Mouse (Mus musculus) heart, embryonic 11.5 days (tissue): ENCODE measurements around the gene Eif2s2. TPM values are rescaled to one million over a fixed set of nuclear protein-coding genes. Genes with fewer than 3 reads are reported as not detected.

Experiments
- ATAC-seq: fragments of 200-750 bp; cut with Nextera tagmentation; replicated peaks from 2 replicates; pipeline ENCODE4 v1.8.0; 2017; ENCODE audit warnings: moderate library complexity; ENCODE audit not compliant: insufficient number of reproducible peaks, low FRiP score, low TSS enrichment
- H3K27ac ChIP-seq: fragments of 300-500 bp; sonication (generic); 2 replicates; pipeline ENCODE4 v1.5.1; 2014; ENCODE audit warnings: mild to moderate bottlenecking, low read depth, low read length
- H3K27me3 ChIP-seq: fragments of 300-500 bp; sonication (generic); 2 replicates; pipeline ENCODE4 v1.6.1; 2014; ENCODE audit warnings: mild to moderate bottlenecking, low read length, mixed read lengths; ENCODE audit not compliant: control insufficient read depth, insufficient read depth
- H3K36me3 ChIP-seq: fragments of 300-500 bp; sonication (generic); 2 replicates; pipeline ENCODE4 v1.6.1; 2014; ENCODE audit warnings: mild to moderate bottlenecking, low read length, moderate library complexity, mixed read lengths; ENCODE audit not compliant: control insufficient read depth, insufficient read depth
- H3K4me1 ChIP-seq: fragments of 300-500 bp; sonication (generic); 2 replicates; pipeline ENCODE4 v1.6.1; 2014; ENCODE audit warnings: low read length; ENCODE audit not compliant: control insufficient read depth, insufficient read depth
- H3K4me2 ChIP-seq: fragments of 300-500 bp; sonication (generic); 2 replicates; pipeline ENCODE4 v1.6.1; 2014; ENCODE audit warnings: mild to moderate bottlenecking, moderate library complexity
- H3K4me3 ChIP-seq: fragments of 300-500 bp; sonication (generic); 2 replicates; pipeline ENCODE4 v1.5.1; 2014; ENCODE audit warnings: low read depth, low read length
- H3K9ac ChIP-seq: fragments of 300-500 bp; sonication (generic); 2 replicates; pipeline ENCODE4 v1.6.1; 2014; ENCODE audit warnings: mild to moderate bottlenecking, low read depth, low read length, moderate library complexity
- H3K9me3 ChIP-seq: fragments of 300-500 bp; sonication (generic); replicated peaks from 2 replicates; pipeline ENCODE4 v1.6.1; 2016; ENCODE audit warnings: low read length; ENCODE audit not compliant: control insufficient read depth
- WGBS: fragments of 180-500 bp; shearing (Covaris S2); extraction: QIAGEN DNeasy Blood & Tissue Kit; methylation state at CpG from one replicate; pipeline ENCODE4 v1.1.7; 2014; ENCODE audit not compliant: insufficient replicate concordance; 5-methylcytosine and 5-hydroxymethylcytosine counted together
- polyA plus RNA-seq: library from polyadenylated mRNA; unstranded; fragments of >200 nt; fragmentation: Nextera tagmentation; extraction: Ambion mirVana; gene quantifications from 2 replicates; pipeline ENCODE4 v1.2.1, GENCODE M21; 2014

The Eif2s2 gene
- polyA plus RNA-seq, 1 experiment from 2014 or later = 109 TPM

DNA sequence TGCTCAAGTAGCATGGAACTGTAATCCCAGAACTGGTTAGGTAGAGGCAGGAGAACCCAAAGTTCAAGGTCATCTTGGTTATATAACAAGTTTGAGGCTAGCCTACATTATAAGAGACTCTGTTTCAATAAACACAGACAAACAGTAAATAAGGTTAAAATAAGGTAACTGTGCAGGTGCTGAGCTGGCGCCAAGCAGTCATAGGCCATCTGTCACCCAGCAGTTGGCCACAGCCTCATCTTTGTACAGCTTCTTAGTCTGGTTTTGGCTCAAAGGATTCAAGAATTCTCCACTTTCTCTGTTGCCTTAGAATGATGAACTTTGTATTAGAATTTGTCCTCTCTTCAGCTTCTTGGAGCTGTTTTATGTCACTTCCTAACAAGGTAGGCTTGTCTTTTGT is 24.6 kb downstream of the Eif2s2 start:
- H3K27ac ChIP-seq = no peak overlapping the region
- no peak overlapping the region for H3K4me3 ChIP-seq
- H3K27me3 ChIP-seq = no peaks in the 10 kb centered on the region
- ATAC-seq = no peak
- H3K9ac ChIP-seq = no peak overlapping the region
- 100% methylated on average over 1 of the region's 1 CpGs for WGBS
- no peaks in the 10 kb centered on the region for H3K4me1 ChIP-seq
- H3K36me3 ChIP-seq = peaks cover 36% of the 10 kb centered on the region
- H3K4me2 ChIP-seq = no peak overlapping the region
- H3K9me3 ChIP-seq = no peaks in the 10 kb centered on the region

DNA sequence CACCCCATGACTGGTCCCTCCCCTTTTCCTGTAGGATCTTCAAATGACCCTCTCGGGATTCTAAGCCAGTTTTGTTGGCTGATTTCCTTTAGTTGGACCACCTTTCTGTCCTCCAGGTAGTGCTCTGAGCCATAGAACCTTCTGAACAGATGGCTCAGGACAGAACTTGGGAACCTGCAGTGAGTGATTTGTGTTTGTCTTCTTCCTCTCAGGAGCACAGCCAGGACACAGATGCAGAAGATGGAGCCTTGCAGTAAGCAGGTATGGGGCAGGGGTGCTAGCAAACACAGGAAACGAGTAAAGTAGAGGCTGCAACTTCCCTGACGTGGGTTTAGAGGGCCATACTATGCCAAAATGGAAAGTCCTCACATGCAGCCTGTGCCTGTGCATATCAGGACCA is 27.0 kb downstream of the Eif2s2 start:
- H3K36me3 ChIP-seq = peaks cover 31% of the 10 kb centered on the region

DNA sequence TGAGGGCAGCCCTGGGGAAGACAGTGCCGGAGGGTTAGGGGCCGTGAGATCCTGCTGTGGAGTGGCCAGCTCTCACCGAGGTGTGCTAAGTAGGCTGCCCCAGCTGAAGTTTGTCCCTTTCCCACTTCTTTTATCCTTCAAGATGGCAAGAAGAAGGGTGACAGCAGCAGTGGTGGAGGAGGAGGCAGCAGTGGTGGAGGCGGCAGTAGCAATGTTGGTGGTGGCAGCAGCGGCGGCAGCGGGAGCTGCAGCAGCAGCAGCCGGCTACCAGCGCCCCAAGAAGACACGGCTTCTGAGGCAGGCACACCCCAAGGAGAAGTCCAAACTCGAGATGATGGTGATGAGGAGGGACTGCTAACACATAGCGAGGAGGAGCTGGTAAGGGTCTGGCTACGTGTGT is 29.1 kb downstream of the Eif2s2 start:
- H3K36me3 ChIP-seq = peaks cover 30% of the 10 kb centered on the region

More for the DNA sequence above, 27.0 kb downstream of the Eif2s2 start:
- Histone ChIP-seq H3K9me3 (no peaks in the 10 kb centered on the region), H3K9ac (no peak overlapping the region), H3K4me1 (no peaks in the 10 kb centered on the region), H3K27me3 (no peaks in the 10 kb centered on the region), H3K27ac (no peak overlapping the region), H3K4me3 (no peak overlapping the region), H3K4me2 (no peak overlapping the region)
- ATAC-seq = no peak
- WGBS = 72% methylated on average over 3 of the region's 3 CpGs

DNA sequence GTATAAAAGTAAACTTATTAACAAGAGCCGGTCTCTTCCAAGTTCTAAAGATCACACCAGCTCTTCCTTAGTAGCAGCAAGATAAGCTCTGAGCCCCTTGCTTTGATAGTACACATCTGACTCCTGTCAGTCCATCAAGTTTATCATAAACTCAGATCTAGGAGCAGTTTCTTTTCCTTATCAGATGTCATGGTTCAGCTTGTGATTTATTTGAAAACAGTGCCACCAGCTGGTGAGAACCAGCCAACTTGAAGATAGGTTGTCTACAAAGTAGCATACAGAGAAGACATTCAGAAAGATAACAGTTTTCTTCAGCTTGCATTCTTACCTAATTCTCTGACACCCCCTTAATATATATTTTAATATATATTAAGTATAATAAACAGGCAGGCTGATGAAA is 37.4 kb downstream of the Eif2s2 start:
- no peaks in the 10 kb centered on the region for H3K27me3 ChIP-seq
- H3K9ac ChIP-seq = no peak overlapping the region
- peaks cover 9% of the 10 kb centered on the region for H3K36me3 ChIP-seq
- 80% methylated on average over 1 of the region's 1 CpGs for WGBS
- no peak overlapping the region for H3K4me2 ChIP-seq
- H3K27ac ChIP-seq = no peak overlapping the region
- ATAC-seq = no peak
- no peaks in the 10 kb centered on the region for H3K9me3 ChIP-seq
- peaks cover 9% of the 10 kb centered on the region for H3K4me1 ChIP-seq
- no peak overlapping the region for H3K4me3 ChIP-seq

More for the DNA sequence above, 29.1 kb downstream of the Eif2s2 start:
- Histone ChIP-seq H3K4me2 (no peak overlapping the region), H3K9ac (no peak overlapping the region), H3K4me3 (no peak overlapping the region), H3K4me1 (no peaks in the 10 kb centered on the region), H3K9me3 (no peaks in the 10 kb centered on the region), H3K27ac (no peak overlapping the region), H3K27me3 (no peaks in the 10 kb centered on the region)
- ATAC-seq = no peak
- 93% methylated on average over 13 of the region's 13 CpGs for WGBS

DNA sequence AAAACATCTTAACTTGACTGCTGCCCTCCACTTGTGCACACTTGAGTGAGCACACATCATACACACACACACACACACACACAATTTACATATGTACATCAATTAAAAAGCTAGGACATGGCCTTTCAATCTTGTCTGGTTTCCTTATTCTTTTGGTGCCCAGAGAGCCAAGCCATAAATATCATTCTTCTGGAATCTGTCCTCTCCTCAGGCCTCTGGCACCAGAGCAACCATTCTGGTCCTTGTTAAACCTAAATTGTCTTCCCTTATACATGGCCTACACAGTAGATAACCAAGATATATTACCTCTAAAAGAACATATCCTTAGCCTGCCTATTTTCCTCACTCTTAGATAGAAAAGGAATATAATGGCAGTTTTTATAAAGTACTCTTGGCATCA is 44.6 kb downstream of the Eif2s2 start:
- Histone ChIP-seq H3K4me2 (no peak overlapping the region), H3K27ac (no peak overlapping the region), H3K9ac (no peak overlapping the region), H3K27me3 (no peaks in the 10 kb centered on the region), H3K4me1 (no peaks in the 10 kb centered on the region), H3K9me3 (no peaks in the 10 kb centered on the region), H3K4me3 (no peak overlapping the region), H3K36me3 (no peaks in the 10 kb centered on the region)
- ATAC-seq = no peak

DNA sequence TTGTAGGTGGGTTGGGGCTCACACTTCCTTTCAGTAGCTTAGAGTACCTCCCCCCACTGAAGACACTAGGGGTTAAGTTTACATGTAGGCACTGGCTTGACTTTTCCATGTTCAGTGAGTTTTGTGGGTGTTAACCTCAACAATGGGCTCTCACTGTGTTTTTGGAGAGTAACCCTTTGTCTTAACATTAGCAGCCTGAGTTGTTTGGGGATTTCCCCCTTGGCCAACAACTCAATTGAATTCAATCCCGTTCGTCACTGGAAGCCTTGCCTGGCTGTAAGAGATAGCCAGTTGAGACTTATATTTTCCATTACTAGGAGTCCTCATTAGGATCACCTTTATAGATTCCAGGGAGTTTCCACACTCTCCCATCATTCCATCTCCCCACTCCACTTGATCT is 56.2 kb downstream of the Eif2s2 start:
- no peaks in the 10 kb centered on the region for H3K36me3 ChIP-seq
- no peak overlapping the region for H3K4me3 ChIP-seq
- no peak overlapping the region for H3K4me2 ChIP-seq
- WGBS = 93% methylated on average over 2 of the region's 2 CpGs
- H3K27me3 ChIP-seq = no peaks in the 10 kb centered on the region
- H3K9me3 ChIP-seq = no peaks in the 10 kb centered on the region
- no peak overlapping the region for H3K9ac ChIP-seq
- no peak overlapping the region for H3K27ac ChIP-seq
- H3K4me1 ChIP-seq = peaks cover 5% of the 10 kb centered on the region
- no peak for ATAC-seq

DNA sequence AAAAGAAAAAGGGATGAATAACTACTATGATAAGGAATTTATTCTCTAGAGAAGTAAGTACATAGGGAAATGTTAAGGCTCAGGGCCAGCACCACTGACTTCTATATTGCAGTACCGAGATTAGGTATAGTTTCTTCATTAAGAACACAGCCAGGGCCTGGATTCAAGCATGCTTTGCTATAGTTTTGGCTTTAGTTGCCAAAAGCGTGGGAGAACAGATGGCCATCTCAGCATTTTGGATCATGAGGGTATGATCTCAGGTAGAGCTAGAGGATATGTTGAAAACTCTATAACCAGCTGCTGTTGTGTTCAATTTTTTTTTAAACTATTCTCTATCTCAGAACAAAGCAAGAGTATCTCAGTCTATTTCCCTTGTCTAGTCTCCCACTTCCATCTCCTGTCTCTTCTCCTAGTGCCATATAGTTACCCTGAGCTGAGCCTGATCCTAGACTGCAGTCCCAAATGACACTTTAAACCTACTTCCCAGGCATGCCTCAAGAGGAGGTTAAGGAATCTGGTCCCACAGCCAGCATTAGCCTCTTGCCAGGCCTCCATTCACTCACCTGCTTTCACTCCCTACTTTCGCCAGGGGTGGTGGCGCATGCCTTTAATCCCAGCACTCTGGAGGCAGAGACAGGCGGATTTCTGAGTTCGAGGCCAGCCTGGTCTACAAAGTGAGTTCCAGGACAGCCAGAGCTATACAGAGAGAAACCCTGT is 58.4 kb downstream of the Eif2s2 start:
- H3K4me2 ChIP-seq = no peak overlapping the region
- H3K9me3 ChIP-seq = no peaks in the 10 kb centered on the region
- no peak overlapping the region for H3K9ac ChIP-seq
- WGBS = 93% methylated on average over 6 of the region's 6 CpGs
- no peaks in the 10 kb centered on the region for H3K27me3 ChIP-seq
- no peak for ATAC-seq
- peaks cover 7% of the 10 kb centered on the region for H3K4me1 ChIP-seq
- no peak overlapping the region for H3K27ac ChIP-seq
- H3K36me3 ChIP-seq = no peaks in the 10 kb centered on the region
- no peak overlapping the region for H3K4me3 ChIP-seq

DNA sequence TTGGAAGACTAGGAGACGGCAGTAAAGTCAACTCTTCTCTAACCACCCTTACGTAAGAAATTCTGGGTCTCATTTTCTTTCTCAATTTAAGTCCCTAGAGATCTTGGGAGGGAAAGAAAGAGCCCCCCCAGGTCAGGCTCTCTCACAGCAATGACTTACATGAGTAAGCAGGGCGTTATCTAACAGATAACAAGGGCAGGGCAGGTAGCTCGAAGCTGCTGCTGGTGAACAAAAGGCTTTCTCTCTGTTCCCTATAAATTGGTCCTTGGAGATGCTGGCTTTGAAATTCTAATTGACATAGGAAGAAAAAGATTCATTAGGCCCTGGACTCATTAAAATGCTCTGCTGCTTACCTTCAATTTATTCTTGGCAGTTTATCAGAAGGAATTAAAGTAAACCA is 60.3 kb downstream of the Eif2s2 start:
- 47% methylated on average over 4 of the region's 4 CpGs for WGBS

DNA sequence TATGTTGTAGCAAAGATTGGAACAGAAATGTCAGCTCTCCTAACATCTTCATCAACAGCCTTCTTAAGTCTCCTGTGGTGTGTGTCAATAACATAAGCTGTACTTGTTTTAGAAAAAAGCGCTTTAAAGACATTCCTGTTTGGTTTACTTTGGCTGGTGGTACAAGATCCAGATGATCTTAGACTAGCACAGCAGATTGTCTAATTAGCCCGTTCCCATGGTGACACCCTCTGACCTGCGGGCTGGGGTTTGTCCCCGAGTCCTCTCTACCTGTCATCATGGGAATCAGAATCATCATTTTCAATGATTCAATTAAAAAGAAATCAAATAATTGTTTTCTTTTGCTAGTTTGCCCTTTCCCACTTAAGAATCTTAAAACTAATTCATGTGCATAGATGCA is 65.2 kb downstream of the Eif2s2 start:
- no peak overlapping the region for H3K4me2 ChIP-seq
- no peaks in the 10 kb centered on the region for H3K36me3 ChIP-seq
- no peak overlapping the region for H3K27ac ChIP-seq
- H3K4me3 ChIP-seq = no peak overlapping the region
- H3K9ac ChIP-seq = no peak overlapping the region
- WGBS = 83% methylated on average over 4 of the region's 4 CpGs
- H3K27me3 ChIP-seq = no peaks in the 10 kb centered on the region
- no peak for ATAC-seq
- H3K4me1 ChIP-seq = peaks cover 5% of the 10 kb centered on the region
- H3K9me3 ChIP-seq = no peaks in the 10 kb centered on the region

More for the DNA sequence above, 60.3 kb downstream of the Eif2s2 start:
- Histone ChIP-seq H3K27me3 (no peaks in the 10 kb centered on the region), H3K9ac (no peak overlapping the region), H3K4me3 (no peak overlapping the region), H3K4me2 (no peak overlapping the region), H3K27ac (no peak overlapping the region), H3K4me1 (peaks cover 7% of the 10 kb centered on the region), H3K36me3 (no peaks in the 10 kb centered on the region), H3K9me3 (no peaks in the 10 kb centered on the region)
- ATAC-seq = no peak
